Mouse (Mus musculus): ENCODE data around the gene Ccs. TPM values are rescaled to one million over a fixed set of nuclear protein-coding genes. Genes with fewer than 3 reads are reported as not detected.

Gene Ccs
- polyA plus RNA-seq, 1 experiment from 2014 or later, result 51.2 TPM

DNA sequence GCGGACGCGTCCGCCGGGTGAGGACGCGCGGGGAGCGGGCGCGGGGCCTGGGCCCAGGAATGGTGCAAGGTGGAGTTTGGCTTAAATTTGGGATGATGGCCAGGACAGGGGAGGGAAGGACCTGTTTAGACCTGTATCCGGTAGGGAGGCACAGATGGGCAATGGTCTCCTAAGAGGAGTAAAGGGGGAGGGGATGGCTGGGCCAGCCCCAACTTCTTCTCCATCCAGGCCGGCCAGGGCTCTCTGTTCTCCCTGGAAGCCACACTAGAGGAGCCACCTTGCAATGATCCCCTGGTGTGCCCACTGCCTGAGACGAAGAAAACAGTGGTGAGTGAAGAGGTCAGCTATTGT lies 16.3 kb upstream of the Ccs start:
- Histone ChIP-seq H3K4me2 (peak overlapping the region; percentile 95), H3K36me3 (no peaks in the 10 kb centered on the region), H3K27ac (no peak overlapping the region), H3K4me1 (peaks cover 10% of the 10 kb centered on the region), H3K27me3 (peaks cover 23% of the 10 kb centered on the region; the same call in 1 of the 2 replicates), H3K9me3 (no peaks in the 10 kb centered on the region), H3K4me3 (peak overlapping the region; percentile 51), H3K9ac (peak overlapping the region; percentile 52)
- 0 out of 2 replicates have a peak, but pooled peaks have one; percentile 19 for ATAC-seq (ENCODE audit: borderline replicate concordance, extremely low read depth, low FRiP score, low TSS enrichment)
- WGBS, result 3% methylated on average over 14 of the region's 14 CpGs

DNA sequence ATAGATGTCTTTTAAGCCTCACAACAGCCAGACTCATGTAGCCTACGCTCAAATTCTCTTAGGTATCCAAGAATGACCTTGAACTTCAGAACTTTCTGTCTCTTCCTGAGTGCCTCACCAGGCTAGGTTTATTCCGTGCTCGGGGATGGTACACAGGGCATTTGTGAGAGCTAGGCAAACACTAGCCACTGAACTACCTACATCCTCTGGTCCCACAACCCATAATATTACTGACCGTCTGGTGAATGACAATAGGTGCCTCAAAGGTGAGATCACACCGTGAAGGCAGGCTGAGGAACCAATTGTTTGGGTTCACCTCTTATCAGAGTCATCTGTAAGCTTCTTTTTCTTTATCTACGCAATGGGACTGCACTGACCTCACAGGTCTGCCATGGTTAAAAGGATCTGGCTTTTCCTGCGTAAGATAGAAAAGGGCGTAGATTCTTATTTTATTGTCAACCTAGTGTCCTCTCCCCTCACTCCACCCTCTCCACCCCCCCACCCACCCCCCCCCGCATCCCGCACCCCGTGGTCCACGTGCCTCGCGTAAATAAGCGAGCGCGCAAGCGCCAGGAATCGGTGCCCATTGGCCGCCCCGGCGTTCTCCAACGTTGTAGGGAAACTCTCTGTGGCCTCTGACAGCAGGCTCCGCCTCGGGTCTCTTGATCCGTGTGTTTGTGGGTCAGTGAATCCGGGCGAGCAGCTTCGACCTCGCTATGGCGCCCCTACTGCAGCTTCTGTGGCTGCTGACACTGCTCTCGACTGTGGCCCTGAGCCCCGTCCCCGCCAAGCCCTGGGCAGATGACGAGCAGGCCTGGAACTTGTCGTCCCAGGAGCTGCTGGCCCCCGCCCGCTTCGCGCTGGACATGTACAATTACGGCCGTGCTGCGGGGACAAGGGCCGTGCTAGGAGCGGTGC lies 15.7 kb upstream of the Ccs start, which contains the start of gene Ctsf:
Ctsf (plus strand) TSS at position 579 of the 918 bp plus-strand sequence.
- H3K36me3 ChIP-seq, result no peaks in the 10 kb centered on the region
- peak; percentile 89; the same call in 1 of the 2 replicates for ATAC-seq (ENCODE audit: borderline replicate concordance, extremely low read depth, low FRiP score, low TSS enrichment)

DNA sequence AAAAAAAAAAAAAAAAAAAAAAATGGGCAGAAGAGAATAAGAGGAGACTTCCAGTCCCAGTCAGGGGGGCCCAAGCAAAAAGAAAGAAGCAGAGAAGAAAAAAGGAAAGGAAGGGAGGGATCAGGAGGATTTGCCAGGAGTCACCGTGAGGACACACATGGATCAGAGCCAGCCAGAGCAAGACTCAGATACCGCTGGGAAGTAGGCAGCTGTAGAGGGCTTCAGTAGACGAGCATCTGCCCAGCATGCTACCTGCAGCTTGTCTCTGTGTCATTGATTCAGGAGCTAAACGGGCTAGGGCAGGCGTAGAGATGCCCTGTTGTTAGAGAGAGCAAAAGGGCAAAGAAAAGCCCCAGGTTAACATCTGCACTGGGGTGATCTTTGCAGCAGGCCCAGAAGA lies 11.1 kb upstream of the Ccs start:
- 42% methylated on average over 5 of the region's 5 CpGs for WGBS
- Histone ChIP-seq H3K36me3 (no peaks in the 10 kb centered on the region), H3K4me2 (no peak overlapping the region), H3K9me3 (no peaks in the 10 kb centered on the region), H3K27me3 (peaks cover 22% of the 10 kb centered on the region; the same call in 1 of the 2 replicates), H3K4me3 (no peak overlapping the region), H3K9ac (no peak overlapping the region), H3K4me1 (peaks cover 7% of the 10 kb centered on the region), H3K27ac (no peak overlapping the region)
- no peak for ATAC-seq (ENCODE audit: borderline replicate concordance, extremely low read depth, low FRiP score, low TSS enrichment)

More for the DNA sequence above, 15.7 kb upstream of the Ccs start, which contains the start of gene Ctsf:
- H3K27ac ChIP-seq, result no peak within 1 kb of the TSS
- H3K9ac ChIP-seq, result peak within 1 kb of the TSS; percentile 52
- H3K4me3 ChIP-seq, result peak within 1 kb of the TSS; percentile 51
- peaks cover 10% of the 10 kb centered on the region for H3K4me1 ChIP-seq
- peaks cover 23% of the 10 kb centered on the region; the same call in 1 of the 2 replicates for H3K27me3 ChIP-seq
- WGBS, result 3% methylated on average over 45 of the region's 45 CpGs
- H3K9me3 ChIP-seq, result no peaks in the 10 kb centered on the region
- peak within 1 kb of the TSS; percentile 95 for H3K4me2 ChIP-seq

- no peak overlapping the region for H3K9ac ChIP-seq
- H3K36me3 ChIP-seq, result no peaks in the 10 kb centered on the region
- WGBS, result 51% methylated on average over 4 of the region's 4 CpGs
- no peaks in the 10 kb centered on the region for H3K9me3 ChIP-seq
- no peak overlapping the region for H3K4me2 ChIP-seq
- no peak for ATAC-seq (ENCODE audit: borderline replicate concordance, extremely low read depth, low FRiP score, low TSS enrichment)
- H3K27ac ChIP-seq, result no peak overlapping the region
- no peak overlapping the region for H3K4me3 ChIP-seq
- peaks cover 21% of the 10 kb centered on the region; the same call in 1 of the 2 replicates for H3K27me3 ChIP-seq
- peaks cover 5% of the 10 kb centered on the region; the same call in 1 of the 2 replicates for H3K4me1 ChIP-seq
Observed at GRCm38 (mm10) chr19:4849800-4850199, 10.7 kb upstream of the Ccs start.

- no peak for ATAC-seq (ENCODE audit: borderline replicate concordance, extremely low read depth, low FRiP score, low TSS enrichment)
- no peak overlapping the region for H3K4me2 ChIP-seq
- H3K27me3 ChIP-seq, result peaks cover 7% of the 10 kb centered on the region; the same call in 1 of the 2 replicates
- no peaks in the 10 kb centered on the region for H3K4me1 ChIP-seq
- H3K36me3 ChIP-seq, result no peaks in the 10 kb centered on the region
- WGBS, result 30% methylated on average over 7 of the region's 7 CpGs
- no peak overlapping the region for H3K27ac ChIP-seq
- no peaks in the 10 kb centered on the region for H3K9me3 ChIP-seq
- no peak overlapping the region for H3K9ac ChIP-seq
- no peak overlapping the region for H3K4me3 ChIP-seq
Observed at GRCm38 (mm10) chr19:4847490-4847889, 8.4 kb upstream of the Ccs start.

DNA sequence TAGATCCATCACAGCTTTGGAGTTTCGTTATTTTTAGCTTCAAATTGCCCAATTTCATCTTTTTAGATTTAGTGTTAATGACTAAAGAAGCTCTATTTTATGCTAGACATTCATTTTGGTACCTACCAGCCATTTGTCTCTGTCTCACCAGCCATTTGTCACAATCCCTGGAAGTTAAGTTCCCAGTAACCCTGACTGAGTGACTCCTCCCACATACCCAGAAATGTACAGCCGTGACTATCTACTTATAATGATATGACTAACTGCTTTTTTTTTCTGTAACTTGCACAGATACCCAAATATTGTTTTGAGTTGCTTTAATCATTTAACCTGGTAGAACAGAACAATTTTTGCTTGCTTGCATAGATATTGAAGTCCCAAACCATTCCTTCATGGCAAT lies 6.7 kb upstream of the Ccs start:
- no peak for ATAC-seq (ENCODE audit: borderline replicate concordance, extremely low read depth, low FRiP score, low TSS enrichment)
- Histone ChIP-seq H3K4me2 (no peak overlapping the region), H3K9me3 (no peaks in the 10 kb centered on the region), H3K27me3 (peaks cover 13% of the 10 kb centered on the region; the same call in 1 of the 2 replicates), H3K9ac (no peak overlapping the region), H3K4me1 (no peaks in the 10 kb centered on the region), H3K4me3 (no peak overlapping the region), H3K27ac (no peak overlapping the region), H3K36me3 (no peaks in the 10 kb centered on the region)
- WGBS, result 52% methylated on average over 2 of the region's 2 CpGs

- no peaks in the 10 kb centered on the region for H3K36me3 ChIP-seq
- WGBS, result 52% methylated on average over 2 of the region's 2 CpGs
- ATAC-seq (ENCODE audit: borderline replicate concordance, extremely low read depth, low FRiP score, low TSS enrichment), result no peak
Observed at GRCm38 (mm10) chr19:4842611-4843010, 3.5 kb upstream of the Ccs start.

DNA sequence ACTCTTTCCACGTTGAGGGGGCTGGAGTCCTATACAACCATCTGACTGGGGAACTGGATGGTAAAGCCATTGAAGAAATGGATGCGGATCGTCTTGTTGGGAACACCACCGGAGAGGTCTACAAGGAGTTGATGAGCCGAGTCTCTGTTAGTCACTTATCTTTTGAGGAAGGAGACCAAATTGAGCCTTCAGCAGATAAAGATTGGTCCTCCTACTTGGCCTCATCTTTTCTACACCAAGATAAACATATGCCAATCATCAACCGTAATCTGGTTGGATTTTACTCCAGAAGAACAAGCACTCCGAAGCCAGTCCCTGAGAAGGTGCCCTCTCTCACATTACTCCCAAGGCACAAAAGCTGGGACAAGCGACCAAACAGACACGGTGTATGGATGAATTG lies 1.7 kb upstream of the Ccs start:
- Histone ChIP-seq H3K4me2 (no peak overlapping the region), H3K9ac (no peak overlapping the region), H3K4me1 (peaks cover 5% of the 10 kb centered on the region; the same call in 1 of the 2 replicates), H3K9me3 (no peaks in the 10 kb centered on the region), H3K36me3 (no peaks in the 10 kb centered on the region), H3K27me3 (peaks cover 16% of the 10 kb centered on the region), H3K4me3 (no peak overlapping the region), H3K27ac (no peak overlapping the region)
- WGBS, result 79% methylated on average over 9 of the region's 9 CpGs
- ATAC-seq (ENCODE audit: borderline replicate concordance, extremely low read depth, low FRiP score, low TSS enrichment), result no peak

More at GRCm38 (mm10) chr19:4842611-4843010, 3.5 kb upstream of the Ccs start:
- Histone ChIP-seq H3K4me1 (peaks cover 5% of the 10 kb centered on the region; the same call in 1 of the 2 replicates), H3K4me3 (no peak overlapping the region), H3K27ac (no peak overlapping the region), H3K9ac (no peak overlapping the region), H3K9me3 (no peaks in the 10 kb centered on the region), H3K4me2 (no peak overlapping the region), H3K27me3 (peaks cover 20% of the 10 kb centered on the region)

GRCm38 (mm10) chr19:4838526-4839140 lies 499 bp downstream of the Ccs start:
- Histone ChIP-seq H3K9me3 (no peaks in the 10 kb centered on the region), H3K4me3 (peak overlapping the region; percentile 66), H3K4me1 (peaks cover 5% of the 10 kb centered on the region; the same call in 1 of the 2 replicates), H3K27ac (no peak overlapping the region), H3K4me2 (peak overlapping the region; percentile 96), H3K27me3 (peaks cover 16% of the 10 kb centered on the region), H3K9ac (peak overlapping the region; percentile 65), H3K36me3 (no peaks in the 10 kb centered on the region)
- ATAC-seq (ENCODE audit: borderline replicate concordance, extremely low read depth, low FRiP score, low TSS enrichment), result no peak
- WGBS, result 28% methylated on average over 10 of the region's 10 CpGs

GRCm38 (mm10) chr19:4837049-4837448 lies 2.1 kb downstream of the Ccs start:
- Histone ChIP-seq H3K4me2 (no peak overlapping the region), H3K4me1 (peaks cover 5% of the 10 kb centered on the region; the same call in 1 of the 2 replicates), H3K36me3 (peaks cover 13% of the 10 kb centered on the region; the same call in 1 of the 2 replicates), H3K9ac (no peak overlapping the region), H3K27ac (no peak overlapping the region), H3K4me3 (no peak overlapping the region), H3K27me3 (peaks cover 16% of the 10 kb centered on the region), H3K9me3 (no peaks in the 10 kb centered on the region)
- WGBS, result 92% methylated on average over 6 of the region's 6 CpGs
- no peak for ATAC-seq (ENCODE audit: borderline replicate concordance, extremely low read depth, low FRiP score, low TSS enrichment)

- 62% methylated on average over 2 of the region's 2 CpGs for WGBS
- ATAC-seq (ENCODE audit: borderline replicate concordance, extremely low read depth, low FRiP score, low TSS enrichment), result no peak
- Histone ChIP-seq H3K27me3 (peaks cover 13% of the 10 kb centered on the region), H3K27ac (no peak overlapping the region), H3K9ac (no peak overlapping the region), H3K4me1 (peaks cover 5% of the 10 kb centered on the region; the same call in 1 of the 2 replicates), H3K4me2 (no peak overlapping the region), H3K36me3 (peaks cover 13% of the 10 kb centered on the region; the same call in 1 of the 2 replicates), H3K9me3 (no peaks in the 10 kb centered on the region), H3K4me3 (no peak overlapping the region)
Observed at GRCm38 (mm10) chr19:4836096-4836495, 3.0 kb downstream of the Ccs start.
